Mouse (Mus musculus) hindbrain, embryonic 14.5 days (tissue): Measurements from ENCODE around the gene Cdkal1. TPM values are rescaled to one million over a fixed set of nuclear protein-coding genes. Genes with fewer than 3 reads are reported as not detected.

Source experiments
- ATAC-seq: fragments of 200-750 bp; cut with Nextera tagmentation; 2 replicates; pipeline ENCODE4 v1.8.0; 2017; ENCODE audit warnings: moderate number of reproducible peaks, mild to moderate bottlenecking, moderate TSS enrichment, moderate library complexity; ENCODE audit not compliant: low FRiP score
- DNase-seq: peaks from one replicate; pipeline ENCODE4 v3.0.0-alpha.2; 2015; ENCODE audit warnings: low spot score
- H3K27ac ChIP-seq: fragments of 300-500 bp; sonication (generic); 2 replicates; pipeline ENCODE4 v1.5.1; 2014; ENCODE audit warnings: mild to moderate bottlenecking, moderate library complexity
- H3K27me3 ChIP-seq: fragments of 300-500 bp; sonication (generic); 2 replicates; pipeline ENCODE4 v1.6.1; 2014; ENCODE audit warnings: mild to moderate bottlenecking, low read length, mixed read lengths; ENCODE audit not compliant: control insufficient read depth, insufficient read depth
- H3K36me3 ChIP-seq: fragments of 300-500 bp; sonication (generic); replicated peaks from 2 replicates; pipeline ENCODE4 v1.6.1; 2014; ENCODE audit not compliant: control insufficient read depth, insufficient read depth
- H3K4me1 ChIP-seq: fragments of 300-500 bp; sonication (generic); replicated peaks from 2 replicates; pipeline ENCODE4 v1.6.1; 2014; ENCODE audit warnings: antibody characterized with exemption, low read length, mixed read lengths; ENCODE audit not compliant: control insufficient read depth, insufficient read depth
- H3K4me2 ChIP-seq: fragments of 300-500 bp; sonication (generic); replicated peaks from 2 replicates; pipeline ENCODE4 v1.6.1; 2014; ENCODE audit warnings: mild to moderate bottlenecking, moderate library complexity
- H3K4me3 ChIP-seq: fragments of 300-500 bp; sonication (generic); replicated peaks from 2 replicates; pipeline ENCODE4 v1.5.1; 2014; ENCODE audit warnings: mild to moderate bottlenecking, low read length
- H3K9ac ChIP-seq: fragments of 300-500 bp; sonication (generic); 2 replicates; pipeline ENCODE4 v1.6.1; 2014
- H3K9me3 ChIP-seq: fragments of 300-500 bp; sonication (generic); 2 replicates; pipeline ENCODE4 v1.6.1; 2016; ENCODE audit warnings: low read length; ENCODE audit not compliant: control insufficient read depth
- WGBS: fragments of 180-500 bp; shearing (Covaris S2); extraction: QIAGEN DNeasy Blood & Tissue Kit; methylation state at CpG from one replicate; pipeline ENCODE4 v1.1.7; 2014; 5-methylcytosine and 5-hydroxymethylcytosine counted together
- polyA plus RNA-seq: library from polyadenylated mRNA; unstranded; fragments of >200 nt; fragmentation: Nextera tagmentation; extraction: Ambion mirVana; gene quantifications from 2 replicates; pipeline ENCODE4 v1.2.1, GENCODE M21; 2014

Cdkal1 gene
- polyA plus RNA-seq, 1 experiment from 2014 or later: 19.4 TPM

- no peak overlapping the region for H3K9ac ChIP-seq
- ATAC-seq (no peak), DNase-seq (no peak)
- no peaks in the 10 kb centered on the region for H3K4me1 ChIP-seq
- H3K9me3 ChIP-seq: no peaks in the 10 kb centered on the region
- no peak overlapping the region for H3K4me3 ChIP-seq
- no peaks in the 10 kb centered on the region for H3K36me3 ChIP-seq
- no peak overlapping the region for H3K27ac ChIP-seq
- no peak overlapping the region for H3K4me2 ChIP-seq
- H3K27me3 ChIP-seq: no peaks in the 10 kb centered on the region
Observed at GRCm38 (mm10) chr13:29802699-29803098, 52.8 kb downstream of the Cdkal1 start.

GRCm38 (mm10) chr13:29800078-29800477, 55.4 kb downstream of the Cdkal1 start:
- DNase-seq: no peak
- Histone ChIP-seq H3K9ac (no peak overlapping the region), H3K4me3 (no peak overlapping the region), H3K27me3 (no peaks in the 10 kb centered on the region), H3K27ac (no peak overlapping the region), H3K4me1 (no peaks in the 10 kb centered on the region), H3K9me3 (no peaks in the 10 kb centered on the region), H3K4me2 (no peak overlapping the region), H3K36me3 (no peaks in the 10 kb centered on the region)
- no peak for ATAC-seq
- WGBS: 94% methylated on average over 6 of the region's 6 CpGs

DNA sequence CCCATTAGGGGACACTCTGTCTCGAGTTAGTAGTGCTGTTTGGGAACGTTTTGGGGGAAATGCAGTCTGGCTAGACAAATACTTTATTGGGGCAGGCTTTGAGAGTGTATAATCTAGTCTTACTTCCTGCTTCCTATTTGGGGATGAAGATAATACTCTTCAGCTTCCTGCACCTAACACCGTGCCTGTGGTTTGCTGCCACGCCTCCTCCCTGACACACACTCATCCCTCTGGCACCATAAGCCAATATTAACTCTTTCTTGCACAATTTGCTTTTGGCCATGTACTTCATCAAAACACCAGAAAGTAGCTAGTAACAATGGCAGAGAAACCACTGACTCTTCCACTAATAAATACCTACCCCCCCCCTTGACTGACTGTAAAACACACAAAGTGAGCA, 63.4 kb downstream of the Cdkal1 start:
- H3K9me3 ChIP-seq: no peaks in the 10 kb centered on the region
- H3K27ac ChIP-seq: no peak overlapping the region
- H3K4me2 ChIP-seq: no peak overlapping the region
- ATAC-seq (no peak), DNase-seq (no peak)
- H3K4me3 ChIP-seq: no peak overlapping the region
- no peaks in the 10 kb centered on the region for H3K36me3 ChIP-seq
- no peaks in the 10 kb centered on the region for H3K4me1 ChIP-seq
- H3K9ac ChIP-seq: no peak overlapping the region
- 64% methylated on average over 4 of the region's 4 CpGs for WGBS
- no peaks in the 10 kb centered on the region for H3K27me3 ChIP-seq

DNA sequence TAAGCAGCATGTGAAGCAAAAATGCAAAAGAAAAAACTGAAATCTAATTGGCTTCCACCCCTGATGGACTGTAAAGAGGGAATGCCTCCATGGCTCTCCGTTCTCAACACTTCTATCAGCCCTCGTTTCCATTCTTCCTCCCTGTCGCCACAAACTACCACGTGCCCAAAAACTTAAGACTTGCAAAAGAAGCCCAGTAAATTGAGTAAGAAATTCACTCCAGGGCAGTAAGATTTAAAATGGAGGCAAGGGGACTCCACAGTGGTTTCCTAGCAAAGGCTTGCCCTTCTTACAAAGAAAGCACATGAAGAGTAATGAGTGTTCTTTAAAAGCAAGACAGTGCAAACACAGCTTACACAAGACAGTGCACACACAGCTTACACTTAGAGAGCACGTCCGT, 64.0 kb downstream of the Cdkal1 start:
- ATAC-seq: no peak
- Histone ChIP-seq H3K9me3 (no peaks in the 10 kb centered on the region), H3K36me3 (no peaks in the 10 kb centered on the region), H3K4me2 (no peak overlapping the region), H3K9ac (no peak overlapping the region), H3K27me3 (no peaks in the 10 kb centered on the region), H3K27ac (no peak overlapping the region), H3K4me3 (no peak overlapping the region), H3K4me1 (no peaks in the 10 kb centered on the region)
- no peak for DNase-seq
- WGBS: 87% methylated on average over 6 of the region's 6 CpGs

DNA sequence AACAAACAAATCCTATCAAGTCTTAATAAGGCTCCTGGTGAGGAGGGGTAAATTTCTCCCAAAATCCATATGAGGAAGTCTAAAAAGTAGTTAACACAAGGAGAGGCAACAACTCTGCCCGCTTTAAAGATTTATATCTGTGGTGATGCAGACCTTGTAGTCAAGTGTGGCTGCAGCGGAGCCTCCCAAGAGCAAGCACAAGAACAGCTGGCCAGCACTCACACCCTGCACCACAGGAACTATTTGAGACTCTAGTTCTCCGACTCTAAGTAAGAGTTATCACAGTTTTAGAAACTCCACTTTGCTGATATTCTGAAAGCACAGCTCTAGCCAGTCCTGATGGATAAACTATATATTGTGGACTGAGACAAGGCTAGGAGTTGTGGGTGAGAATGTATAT, 68.5 kb downstream of the Cdkal1 start:
- Histone ChIP-seq H3K4me3 (no peak overlapping the region), H3K9me3 (no peaks in the 10 kb centered on the region), H3K27me3 (no peaks in the 10 kb centered on the region), H3K4me2 (no peak overlapping the region), H3K4me1 (no peaks in the 10 kb centered on the region), H3K36me3 (no peaks in the 10 kb centered on the region), H3K9ac (no peak overlapping the region), H3K27ac (no peak overlapping the region)
- DNase-seq (no peak), ATAC-seq (no peak)
- WGBS: 95% methylated on average over 3 of the region's 3 CpGs

GRCm38 (mm10) chr13:29784894-29785293, 70.6 kb downstream of the Cdkal1 start:
- DNase-seq (no peak), ATAC-seq (no peak)
- H3K27me3 ChIP-seq: no peaks in the 10 kb centered on the region
- H3K36me3 ChIP-seq: no peaks in the 10 kb centered on the region
- H3K9ac ChIP-seq: no peak overlapping the region
- no peak overlapping the region for H3K4me2 ChIP-seq
- 92% methylated on average over 4 of the region's 4 CpGs for WGBS
- no peak overlapping the region for H3K4me3 ChIP-seq
- 0 out of 2 replicates have a peak, but pooled peaks cover 2% of the 10 kb centered on the region for H3K4me1 ChIP-seq
- H3K27ac ChIP-seq: no peak overlapping the region
- H3K9me3 ChIP-seq: no peaks in the 10 kb centered on the region

GRCm38 (mm10) chr13:29781332-29781731, 74.1 kb downstream of the Cdkal1 start:
- Histone ChIP-seq H3K4me2 (no peak overlapping the region), H3K4me3 (no peak overlapping the region), H3K9ac (no peak overlapping the region), H3K4me1 (0 out of 2 replicates have a peak, but pooled peaks cover 3% of the 10 kb centered on the region), H3K36me3 (no peaks in the 10 kb centered on the region), H3K27me3 (no peaks in the 10 kb centered on the region), H3K27ac (no peak overlapping the region), H3K9me3 (no peaks in the 10 kb centered on the region)
- ATAC-seq: no peak
- 93% methylated on average over 4 of the region's 4 CpGs for WGBS
- DNase-seq: no peak

DNA sequence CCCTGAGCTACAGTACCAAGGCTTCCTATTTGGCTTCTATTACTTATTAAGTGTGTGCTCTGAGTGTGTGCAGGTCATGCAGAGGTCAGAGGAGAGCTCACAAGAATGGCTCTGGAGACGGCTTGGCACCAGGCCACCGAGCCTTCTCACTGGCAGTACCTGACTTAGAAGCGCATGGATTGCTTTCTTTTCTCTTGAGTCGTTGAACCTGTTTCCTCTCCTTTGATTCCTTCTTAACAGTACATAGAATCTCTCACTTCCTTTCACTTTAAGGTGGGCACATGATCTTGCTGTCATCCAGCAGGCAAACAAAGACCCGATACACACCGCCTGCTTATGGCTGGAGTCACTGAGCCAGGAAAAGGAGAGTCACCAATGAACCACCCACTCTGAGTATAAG, 74.8 kb downstream of the Cdkal1 start:
- ATAC-seq (no peak), DNase-seq (no peak)
- Histone ChIP-seq H3K9me3 (no peaks in the 10 kb centered on the region), H3K27me3 (no peaks in the 10 kb centered on the region), H3K4me3 (no peak overlapping the region), H3K27ac (no peak overlapping the region), H3K4me2 (no peak overlapping the region), H3K4me1 (0 out of 2 replicates have a peak, but pooled peaks cover 3% of the 10 kb centered on the region), H3K9ac (no peak overlapping the region), H3K36me3 (no peaks in the 10 kb centered on the region)
- 67% methylated on average over 6 of the region's 6 CpGs for WGBS

DNA sequence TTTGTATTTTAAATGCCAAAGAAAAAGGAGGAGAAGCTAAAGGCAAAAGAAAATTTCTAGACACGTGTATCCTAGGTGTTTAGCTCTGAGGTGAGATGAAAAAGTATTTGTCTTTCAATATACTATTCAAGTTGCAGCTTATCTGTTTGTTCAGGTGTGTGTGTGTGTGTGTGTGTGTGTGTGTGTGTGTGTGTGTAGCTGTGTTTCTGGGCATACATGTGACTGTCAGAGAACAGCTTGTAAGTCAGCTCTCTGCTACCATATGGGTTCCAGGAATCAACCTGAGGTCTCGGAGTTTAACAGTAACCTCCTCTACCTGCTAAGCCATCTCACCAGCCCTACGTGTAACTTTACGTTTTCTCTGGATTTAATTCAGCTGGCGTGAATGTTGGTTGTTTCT, 76.0 kb downstream of the Cdkal1 start:
- ATAC-seq (no peak), DNase-seq (no peak)
- H3K4me3 ChIP-seq: no peak overlapping the region
- H3K27me3 ChIP-seq: no peaks in the 10 kb centered on the region
- WGBS: 91% methylated on average over 5 of the region's 5 CpGs
- H3K27ac ChIP-seq: no peak overlapping the region
- H3K9me3 ChIP-seq: no peaks in the 10 kb centered on the region
- 0 out of 2 replicates have a peak, but pooled peaks cover 3% of the 10 kb centered on the region for H3K4me1 ChIP-seq
- H3K9ac ChIP-seq: no peak overlapping the region
- no peaks in the 10 kb centered on the region for H3K36me3 ChIP-seq
- no peak overlapping the region for H3K4me2 ChIP-seq

DNA sequence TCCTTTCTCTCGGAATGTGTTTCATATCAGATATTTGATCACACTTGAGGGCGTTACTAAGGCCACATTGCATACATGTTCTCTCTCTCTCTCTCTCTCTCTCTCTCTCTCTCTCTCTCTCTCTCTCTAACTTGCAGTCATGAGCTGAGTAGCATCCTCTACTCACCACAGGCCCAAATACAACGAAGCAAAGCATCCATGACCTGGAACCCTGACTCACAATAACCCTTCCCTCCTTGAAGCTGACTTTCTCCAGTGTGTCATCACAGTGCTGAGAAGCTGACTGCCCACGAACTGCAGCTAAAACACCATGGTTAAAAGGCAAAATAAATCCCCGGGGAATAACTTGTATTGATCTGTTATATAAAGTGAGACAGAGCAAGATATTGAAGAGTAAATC, 76.4 kb downstream of the Cdkal1 start:
- Histone ChIP-seq H3K27ac (no peak overlapping the region), H3K36me3 (no peaks in the 10 kb centered on the region), H3K4me2 (no peak overlapping the region), H3K4me1 (0 out of 2 replicates have a peak, but pooled peaks cover 3% of the 10 kb centered on the region), H3K4me3 (no peak overlapping the region), H3K27me3 (no peaks in the 10 kb centered on the region), H3K9ac (no peak overlapping the region), H3K9me3 (no peaks in the 10 kb centered on the region)
- 80% methylated on average over 5 of the region's 5 CpGs for WGBS
- DNase-seq (no peak), ATAC-seq (no peak)
